Mouse (Mus musculus) forelimb bud, embryonic 11.5 days (tissue): Measurements from ENCODE around the gene Dcn.

Experiments used
- DNase-seq: peaks from one replicate; pipeline ENCODE4 v3.0.0-alpha.2; 2012; ENCODE audit warnings: low read depth, low spot score

Gene Dcn

GRCm38 (mm10) chr10:97479004-97479766, at the start of gene Dcn:
Gene Dcn, plus strand, starts transcription at chr10:97479609.
- peak; percentile 52 for DNase-seq

GRCm38 (mm10) chr10:97436662-97437061, 42.7 kb upstream of the Dcn start:
- DNase-seq = peak; percentile 6

GRCm38 (mm10) chr10:97442300-97442699, 37.1 kb upstream of the Dcn start:
- no peak for DNase-seq

- no peak for DNase-seq
Observed at GRCm38 (mm10) chr10:97446486-97446885, 32.9 kb upstream of the Dcn start.

GRCm38 (mm10) chr10:97452886-97453285, 26.5 kb upstream of the Dcn start:
- no peak for DNase-seq

- DNase-seq = no peak
Observed at GRCm38 (mm10) chr10:97453529-97453928, 25.9 kb upstream of the Dcn start.

- no peak for DNase-seq
Observed at GRCm38 (mm10) chr10:97456993-97457392, 22.4 kb upstream of the Dcn start.

- DNase-seq = no peak
Observed at GRCm38 (mm10) chr10:97466818-97467217, 12.6 kb upstream of the Dcn start.

GRCm38 (mm10) chr10:97469411-97470140, 9.8 kb upstream of the Dcn start:
- no peak for DNase-seq

- DNase-seq = no peak
Observed at GRCm38 (mm10) chr10:97475460-97475859, 3.9 kb upstream of the Dcn start.

- DNase-seq = no peak
Observed at GRCm38 (mm10) chr10:97478259-97478658, 1.1 kb upstream of the Dcn start.

- no peak for DNase-seq
Observed at GRCm38 (mm10) chr10:97482150-97482549, 2.7 kb downstream of the Dcn start.

GRCm38 (mm10) chr10:97484049-97484448, 4.6 kb downstream of the Dcn start:
- no peak for DNase-seq

- DNase-seq = no peak
Observed at GRCm38 (mm10) chr10:97485151-97485550, 5.7 kb downstream of the Dcn start.

- peak; percentile 9 for DNase-seq
Observed at GRCm38 (mm10) chr10:97486085-97486484, 6.7 kb downstream of the Dcn start.

- DNase-seq = no peak
Observed at GRCm38 (mm10) chr10:97487269-97487989, 8.0 kb downstream of the Dcn start.

- DNase-seq = no peak
Observed at GRCm38 (mm10) chr10:97492367-97492980, 13.1 kb downstream of the Dcn start.

- no peak for DNase-seq
Observed at GRCm38 (mm10) chr10:97497646-97498045, 18.2 kb downstream of the Dcn start.

GRCm38 (mm10) chr10:97523366-97523765, 44.0 kb downstream of the Dcn start:
- no peak for DNase-seq

- no peak for DNase-seq
Observed at GRCm38 (mm10) chr10:97535697-97536096, 56.3 kb downstream of the Dcn start.

GRCm38 (mm10) chr10:97536921-97537320, 57.5 kb downstream of the Dcn start:
- DNase-seq = peak; percentile 63

GRCm38 (mm10) chr10:97538202-97538601, 58.8 kb downstream of the Dcn start:
- no peak for DNase-seq
